Mouse (Mus musculus) kidney, adult 18-20 months (tissue): ENCODE results near the gene Bglap2.
"Not testable (repeated sequence)": the region's sequence is repeated elsewhere in the genome, so short reads cannot be mapped to it uniquely, and the experiment has no call there.

Experiments used
- DNase-seq: peaks from one replicate; pipeline ENCODE4 v3.0.0; 2021

Gene Bglap2

DNA sequence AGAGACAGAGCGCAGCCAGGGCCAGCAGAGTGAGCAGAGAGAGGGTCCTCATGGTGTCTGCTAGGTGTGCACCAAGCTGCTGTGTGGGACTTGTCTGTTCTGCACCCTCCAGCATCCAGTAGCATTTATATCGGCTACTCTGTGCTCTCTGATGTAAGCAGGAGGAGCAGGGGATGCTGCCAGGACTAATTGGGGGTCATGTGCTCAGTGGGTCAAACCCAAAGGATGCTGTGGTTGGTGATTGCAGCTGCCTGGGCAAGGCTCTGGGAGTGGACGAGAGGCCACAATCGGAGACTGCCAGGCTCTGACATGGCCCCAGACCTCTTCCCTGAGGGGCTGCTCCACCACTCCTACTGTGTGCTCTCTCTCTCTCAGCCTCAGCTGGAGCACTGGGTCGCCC is at the start of gene Bglap2:
Gene Bglap2 (minus strand): TSS at position 101 of the 400 bp plus-strand sequence.
- not testable (repeated sequence) for DNase-seq

DNA sequence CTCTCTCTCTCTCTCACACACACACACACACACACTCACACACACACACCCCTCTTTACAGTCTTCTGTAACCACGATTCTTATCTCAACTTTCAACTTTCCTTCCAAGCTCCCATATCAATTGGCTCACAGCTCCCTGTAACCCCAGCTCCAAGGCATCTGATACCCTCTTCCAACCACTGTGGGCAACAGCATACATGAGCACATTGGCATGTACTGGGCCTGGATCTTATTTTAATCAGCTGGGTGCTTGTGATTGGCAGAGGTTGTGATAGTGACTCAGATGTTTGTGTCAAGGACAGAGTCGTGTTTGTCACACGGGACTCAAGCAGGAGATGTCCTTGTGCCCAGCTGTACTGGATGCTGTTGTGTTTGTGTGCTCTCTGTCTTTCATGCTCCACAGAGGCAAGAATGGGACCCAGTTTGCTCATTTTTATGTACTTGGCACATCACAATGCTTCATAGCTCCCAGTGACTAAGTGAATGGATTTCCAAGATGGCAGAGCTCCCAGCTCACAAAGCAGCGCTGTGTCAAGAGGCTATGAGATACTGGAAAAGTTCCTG is 48.9 kb upstream of the Bglap2 start:
- DNase-seq: no peak

DNA sequence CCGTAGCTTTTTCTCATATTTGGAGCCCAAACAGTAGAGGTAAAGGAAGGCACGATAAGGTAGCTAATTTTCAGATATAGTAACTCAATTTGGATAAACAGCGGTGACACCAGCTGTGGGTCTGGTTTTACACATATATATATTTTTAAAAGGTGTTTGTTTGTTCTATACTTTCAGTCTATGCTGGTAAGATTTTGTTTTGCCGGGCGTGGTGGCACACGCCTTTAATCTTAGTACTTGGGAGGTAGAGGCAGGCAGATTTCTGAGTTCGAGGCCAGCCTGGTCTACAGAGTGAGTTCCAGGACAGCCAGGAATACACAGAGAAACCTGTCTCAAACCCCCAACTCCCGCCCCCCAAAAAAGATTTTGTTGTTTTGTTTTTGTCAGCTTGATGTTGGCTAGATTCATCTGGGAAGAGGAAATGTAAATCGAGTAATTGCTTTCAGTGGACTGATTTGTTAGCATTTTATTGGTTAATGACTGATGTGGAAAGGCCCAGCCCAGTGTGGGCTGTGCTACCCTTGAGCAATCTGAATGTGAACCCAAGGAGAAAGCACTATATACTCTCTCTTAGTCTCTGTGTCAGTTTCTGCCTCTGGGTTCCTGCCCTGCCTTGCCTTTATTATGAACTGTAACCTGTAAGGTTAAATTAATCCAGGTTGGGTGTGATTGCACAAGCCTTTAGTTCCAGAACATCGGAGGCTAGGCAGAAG is 47.4 kb upstream of the Bglap2 start:
- no peak for DNase-seq

DNA sequence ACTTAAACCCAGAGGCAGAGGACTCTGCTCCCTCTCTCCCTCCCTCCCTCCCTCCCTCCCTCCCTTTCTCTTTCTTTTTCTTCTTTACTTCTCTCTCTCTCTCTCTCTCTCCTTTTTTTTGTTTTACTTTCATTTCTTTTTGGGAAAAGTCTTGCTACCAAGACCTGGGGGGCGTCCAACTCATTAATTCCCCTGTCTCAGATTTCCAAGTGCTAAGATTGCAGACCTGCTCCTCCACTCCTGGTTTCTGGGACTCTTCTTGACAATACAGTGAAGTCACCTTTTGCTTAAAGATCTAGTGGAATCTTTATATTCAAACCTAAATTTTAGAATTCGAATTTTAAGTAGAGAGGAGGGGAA is 46.8 kb upstream of the Bglap2 start:
- DNase-seq: no peak

DNA sequence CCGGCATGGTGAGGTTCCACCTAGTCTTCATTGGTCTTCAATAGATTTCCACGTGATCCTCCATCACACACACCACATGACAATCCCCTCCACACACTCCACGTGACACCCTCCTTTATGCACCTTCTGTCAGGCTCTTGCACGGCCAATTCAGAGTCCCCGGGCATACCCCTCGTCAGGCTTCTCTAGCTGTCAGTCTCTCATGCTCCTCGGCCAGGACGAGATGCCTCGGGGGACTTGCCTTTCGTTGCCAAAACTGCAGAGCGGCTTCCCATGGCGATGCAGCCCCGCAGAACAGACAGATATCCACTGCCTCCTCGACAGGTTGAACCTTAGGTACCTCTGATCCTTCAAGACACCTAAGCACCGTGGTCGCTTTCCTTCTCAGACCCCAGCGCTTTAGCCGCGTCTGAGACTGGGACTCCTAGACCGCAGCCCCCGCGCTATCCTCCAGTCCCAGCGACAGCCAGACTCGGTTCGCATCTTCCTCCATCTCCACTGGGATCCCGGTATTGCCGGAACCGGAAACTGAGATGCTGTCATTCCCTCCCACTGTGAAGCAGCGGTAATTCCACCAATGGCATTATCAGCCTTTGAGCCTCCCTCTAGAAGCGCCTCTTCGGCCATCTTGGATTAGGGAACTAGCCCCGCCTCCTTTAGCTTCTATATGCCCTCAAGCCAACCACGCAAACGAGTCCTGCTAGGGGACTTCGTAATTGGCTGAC is 46.3 kb upstream of the Bglap2 start, which contains the start of gene Slc25a44:
Gene Slc25a44 (minus strand): TSS at position 535 of the 725 bp plus-strand sequence.
- peak; percentile 96 for DNase-seq

DNA sequence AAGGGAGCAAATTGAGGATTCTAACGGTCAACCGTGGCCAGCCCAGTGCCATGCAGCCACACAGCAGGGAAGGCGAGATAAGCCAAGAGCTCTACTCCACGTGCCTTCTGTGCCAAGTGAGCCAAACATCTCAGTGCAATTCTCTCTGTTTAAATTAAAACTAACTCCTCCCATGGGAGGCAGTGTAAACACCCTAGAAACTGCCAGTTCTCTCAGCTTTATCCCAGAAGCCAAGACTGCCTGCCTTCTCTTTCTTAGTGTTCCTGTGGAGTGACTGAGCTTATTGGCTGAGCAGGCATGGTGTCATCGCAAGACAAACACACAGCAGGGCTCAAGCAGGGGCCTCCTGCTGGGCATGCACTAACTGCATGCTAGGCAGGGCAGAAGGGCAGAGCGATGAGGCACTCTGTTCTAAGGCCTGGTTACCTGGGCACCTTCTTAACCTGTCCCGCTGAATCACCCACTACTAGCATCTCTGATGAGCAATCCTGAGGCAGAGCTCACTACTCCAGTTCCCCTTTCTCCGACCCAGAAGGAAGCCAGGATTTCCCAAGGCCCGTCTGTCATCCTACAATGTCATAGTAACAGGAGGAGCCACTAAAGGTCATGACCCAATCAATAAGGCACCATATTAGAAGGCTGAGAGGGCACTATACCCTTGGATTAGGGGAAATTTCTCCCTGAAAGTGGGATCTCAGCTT is 43.7 kb upstream of the Bglap2 start:
- DNase-seq: peak; percentile 55

DNA sequence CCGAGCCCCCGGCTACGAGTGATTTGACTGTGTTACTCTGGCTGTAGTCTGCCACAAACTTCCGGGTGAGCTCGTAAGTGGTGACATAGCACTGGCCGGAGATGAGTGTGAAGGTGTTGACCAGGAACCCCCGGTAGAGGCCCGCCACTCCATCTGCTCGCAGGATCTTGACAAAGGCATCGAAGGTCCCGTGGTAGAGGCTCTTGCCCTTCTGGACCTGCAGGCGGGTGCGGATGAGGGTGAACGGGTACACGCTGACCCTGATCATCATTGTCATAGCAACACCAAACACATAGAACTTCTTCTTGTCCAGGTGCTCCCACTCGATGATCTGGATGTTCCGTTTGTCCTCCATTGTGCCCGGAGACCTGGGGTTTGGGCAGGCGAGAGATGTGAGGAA is 42.3 kb upstream of the Bglap2 start:
- no peak for DNase-seq

DNA sequence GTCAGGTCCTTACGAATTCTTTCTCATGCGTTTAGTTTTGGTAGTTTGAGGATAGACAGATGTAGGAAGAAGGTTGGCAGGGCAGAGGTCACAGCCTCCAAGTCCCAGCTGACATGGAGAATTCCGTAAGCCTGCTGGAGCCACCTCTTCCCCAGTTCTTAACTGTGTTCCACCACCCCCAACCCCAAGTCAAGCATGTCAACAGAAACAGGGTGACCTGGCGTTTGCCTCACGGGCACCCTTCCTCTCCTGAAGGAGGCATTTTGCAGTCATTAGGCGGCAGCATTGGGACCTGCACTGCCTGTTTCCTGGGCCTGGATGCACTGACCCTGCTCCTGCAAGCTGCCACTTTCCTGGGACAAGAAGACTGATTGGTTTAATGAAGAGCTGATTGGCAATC is 39.5 kb upstream of the Bglap2 start:
- DNase-seq: no peak

DNA sequence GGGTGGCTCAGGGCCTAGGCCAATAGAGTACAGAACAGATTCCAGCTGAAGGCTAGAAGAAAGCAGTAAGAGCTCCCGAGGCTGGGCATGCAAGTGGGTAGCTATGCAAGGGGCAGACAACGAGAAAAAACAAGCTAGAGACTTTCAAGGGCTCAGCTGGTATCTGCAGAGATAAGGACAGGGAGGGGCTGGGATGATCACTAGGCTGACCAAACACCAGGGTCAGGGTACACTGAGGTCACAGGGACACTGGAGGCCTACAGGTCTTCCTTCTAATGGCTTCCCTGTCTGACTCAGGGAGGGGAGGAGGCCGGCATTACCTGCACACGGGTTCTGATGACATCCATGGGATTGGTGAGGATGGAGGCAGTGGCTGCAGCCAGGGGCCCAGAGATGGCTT is 37.2 kb upstream of the Bglap2 start:
- no peak for DNase-seq

DNA sequence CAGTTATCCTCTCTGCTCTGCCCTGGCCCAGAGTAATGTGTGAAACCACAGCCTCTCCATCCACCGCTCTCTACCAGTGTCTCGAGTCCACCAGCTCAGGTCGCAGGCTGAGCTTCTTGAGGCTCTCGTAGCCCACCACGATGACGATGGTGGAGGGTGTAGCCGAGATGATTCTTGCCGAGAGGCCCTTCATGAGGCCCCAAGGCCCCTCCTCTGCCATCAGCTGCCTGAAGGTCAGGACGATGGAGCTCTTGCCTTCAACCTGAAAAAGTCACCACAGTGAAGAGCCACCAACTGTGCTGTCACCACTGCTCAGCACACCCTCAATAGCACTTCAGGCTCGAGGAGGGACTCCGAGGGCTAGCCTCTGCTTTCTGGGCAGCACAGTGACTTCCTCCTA is 34.1 kb upstream of the Bglap2 start:
- DNase-seq: no peak

DNA sequence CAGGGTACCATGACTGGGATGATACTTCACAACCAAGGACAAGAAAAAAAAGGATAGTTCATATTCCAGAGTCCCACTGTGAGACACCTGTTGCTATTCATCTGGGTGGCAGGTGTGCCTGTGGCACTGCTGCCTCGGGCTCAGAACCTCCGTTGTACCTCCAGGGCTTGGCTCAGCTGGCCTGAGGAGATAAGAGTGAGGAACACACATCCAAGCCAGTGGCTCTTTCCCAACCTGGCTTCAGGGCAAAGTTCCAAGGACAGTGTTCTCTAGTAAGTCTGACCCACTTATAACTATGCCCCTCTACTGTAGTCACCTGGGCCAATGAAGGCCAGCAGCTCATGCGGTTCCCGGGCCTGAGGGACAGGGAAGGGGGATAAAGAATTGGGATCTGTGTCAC is 33.2 kb upstream of the Bglap2 start:
- DNase-seq: no peak

DNA sequence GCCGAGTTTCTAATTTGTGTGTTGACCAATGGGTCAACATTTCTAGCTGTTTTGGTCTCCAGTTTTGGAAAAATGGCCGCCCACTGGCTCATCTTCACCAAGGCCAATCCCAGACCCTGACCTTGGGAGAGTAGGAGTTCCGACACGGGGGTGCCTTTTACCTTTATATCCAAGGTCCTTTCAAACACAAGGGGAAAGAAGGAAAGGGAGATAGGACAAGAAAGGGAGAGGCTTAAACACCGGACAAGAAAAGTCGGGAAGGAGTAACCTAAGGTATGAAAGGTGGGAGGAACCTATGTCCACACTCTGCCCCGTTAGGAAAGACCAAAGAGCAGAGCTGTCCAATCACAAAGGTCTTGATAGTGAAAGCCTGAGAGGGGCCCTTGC is 32.1 kb upstream of the Bglap2 start:
- DNase-seq: no peak

DNA sequence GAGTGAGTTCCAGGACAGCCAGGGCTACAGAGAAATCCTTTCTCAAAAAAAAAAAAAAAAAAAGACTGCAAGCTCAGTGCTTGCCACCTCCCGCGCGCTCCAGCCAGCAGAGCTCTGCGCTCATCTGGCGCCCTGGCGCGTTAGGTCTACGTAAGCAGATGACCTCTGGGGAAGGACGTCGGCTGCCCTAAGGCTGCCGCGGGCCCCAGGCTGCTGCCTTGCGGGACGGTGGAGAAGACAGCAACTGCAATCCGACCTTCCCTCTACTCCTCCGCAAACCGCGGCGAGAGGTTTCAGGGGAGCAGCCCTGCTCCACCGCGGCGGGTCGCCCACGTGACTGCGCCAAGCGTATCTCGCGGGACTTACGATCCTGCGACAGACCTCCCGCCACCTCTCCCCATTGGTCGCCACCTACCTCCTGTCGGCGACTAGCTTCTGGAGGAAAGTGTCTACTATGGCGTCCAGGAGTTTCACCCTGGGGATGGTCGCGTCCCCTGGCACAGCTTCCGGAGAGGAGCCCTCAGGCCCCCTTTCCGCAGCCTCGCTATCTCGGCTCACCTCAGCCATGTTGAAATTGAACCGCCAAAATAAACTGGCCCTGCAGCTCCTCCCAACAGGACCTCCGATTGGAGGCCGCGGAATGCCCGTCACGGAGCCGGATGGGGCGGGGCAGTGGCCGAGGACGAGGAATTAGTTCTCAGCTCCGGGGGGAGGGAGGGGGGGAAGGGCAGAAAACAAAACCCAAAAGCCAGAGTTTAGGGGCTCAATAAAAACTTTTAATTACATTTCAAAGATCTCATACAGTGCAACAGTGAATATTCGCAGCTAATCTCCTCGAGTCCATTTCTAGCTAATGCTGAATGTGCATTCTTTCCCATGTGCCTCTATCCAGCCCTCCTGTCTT is 31.5 kb upstream of the Bglap2 start, which contains the start of gene Pmf1:
Gene Pmf1 (minus strand): TSS at position 591 of the 904 bp plus-strand sequence.
- peak; percentile 95 for DNase-seq

DNA sequence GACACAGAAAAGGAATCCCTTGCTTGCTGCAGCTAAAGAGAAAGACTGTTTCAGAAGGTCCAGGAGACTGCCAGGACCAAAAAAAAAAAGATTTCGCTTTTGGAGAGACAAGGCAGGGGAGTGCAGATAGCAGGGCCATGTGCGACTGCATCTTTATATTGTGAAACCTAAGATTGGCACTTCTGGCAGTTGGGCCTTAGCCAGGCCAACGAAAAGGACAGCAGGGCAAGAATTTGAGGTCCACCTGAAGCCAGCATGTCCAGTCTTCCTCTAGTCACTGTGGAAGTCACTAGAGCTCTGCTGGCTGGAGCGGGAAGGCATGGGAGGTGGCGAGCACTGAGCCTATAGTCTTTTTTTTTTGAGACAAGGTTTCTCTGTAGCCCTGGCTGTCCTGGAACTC is 30.5 kb upstream of the Bglap2 start:
- no peak for DNase-seq

DNA sequence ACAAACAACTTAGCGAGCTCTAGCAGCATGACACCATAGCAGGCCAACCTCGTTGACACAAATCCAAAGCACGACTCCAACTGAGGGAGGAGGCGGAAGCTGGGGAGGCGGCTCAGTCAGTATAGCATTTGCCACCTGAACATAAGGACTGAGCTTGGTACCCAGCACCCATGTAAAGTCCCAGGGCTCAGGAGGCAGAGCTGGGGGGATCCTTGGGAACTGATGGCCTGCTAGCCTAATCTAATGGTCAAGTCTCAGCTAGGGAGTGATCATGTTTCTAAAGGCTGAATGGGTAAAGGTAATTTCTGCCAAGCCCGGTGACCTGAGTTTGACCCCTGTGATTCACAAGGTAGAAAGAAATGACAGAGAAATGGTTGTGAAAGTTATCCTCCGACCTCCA is 29.0 kb upstream of the Bglap2 start:
- DNase-seq: no peak

DNA sequence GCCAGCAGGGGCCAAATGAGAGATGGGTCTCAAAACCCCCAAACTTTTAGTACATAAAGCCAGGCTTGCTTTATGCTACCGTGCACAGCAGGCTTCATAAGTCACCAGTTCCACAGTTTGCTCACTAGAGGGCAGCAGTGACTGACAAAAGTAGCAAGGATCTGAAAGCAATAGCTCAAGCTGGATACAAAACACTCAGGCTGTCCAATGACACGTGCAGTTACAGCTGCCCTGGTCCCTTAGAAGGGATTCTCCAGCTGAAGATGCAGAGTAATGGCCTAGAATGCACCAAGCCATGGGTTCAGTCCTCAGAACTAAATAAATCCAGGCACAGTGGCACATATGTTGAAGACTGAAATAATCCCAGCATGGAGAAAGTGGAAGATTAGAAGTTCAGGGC is 28.6 kb upstream of the Bglap2 start:
- DNase-seq: peak; percentile 67

DNA sequence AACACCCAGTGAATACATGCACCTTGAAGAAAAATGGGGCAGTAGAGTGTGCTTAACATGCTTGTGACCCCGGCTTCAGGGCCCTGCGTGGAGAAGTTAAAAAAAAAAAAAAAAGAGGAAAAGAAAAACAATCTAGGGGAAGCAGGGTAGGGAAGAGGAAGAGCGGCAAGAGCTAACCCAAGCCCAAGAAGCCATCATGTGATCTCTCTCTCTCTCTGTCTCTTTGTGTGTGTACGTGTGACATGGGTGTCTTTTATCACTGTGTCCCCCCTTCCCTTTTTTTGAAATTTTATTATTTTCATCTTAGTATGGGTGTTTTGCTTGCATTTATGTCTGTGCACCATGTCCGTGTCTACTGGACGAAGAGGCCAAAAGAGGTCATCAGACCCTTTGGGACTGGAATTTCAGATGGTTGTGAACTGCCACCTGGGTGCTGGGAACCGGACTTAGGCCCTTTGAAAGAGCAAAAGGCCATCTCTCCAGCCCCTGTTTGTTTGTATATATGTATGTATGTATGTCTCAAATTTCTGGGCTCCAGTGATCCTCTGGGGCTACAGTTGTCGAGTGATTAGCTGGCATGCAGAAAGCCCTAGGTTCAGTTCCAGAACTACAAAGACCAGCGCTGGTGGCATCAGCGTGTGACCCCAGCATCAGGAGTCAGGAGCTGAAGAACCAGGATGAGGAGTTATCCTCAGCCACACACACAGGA is 25.2 kb upstream of the Bglap2 start:
- DNase-seq: no peak

DNA sequence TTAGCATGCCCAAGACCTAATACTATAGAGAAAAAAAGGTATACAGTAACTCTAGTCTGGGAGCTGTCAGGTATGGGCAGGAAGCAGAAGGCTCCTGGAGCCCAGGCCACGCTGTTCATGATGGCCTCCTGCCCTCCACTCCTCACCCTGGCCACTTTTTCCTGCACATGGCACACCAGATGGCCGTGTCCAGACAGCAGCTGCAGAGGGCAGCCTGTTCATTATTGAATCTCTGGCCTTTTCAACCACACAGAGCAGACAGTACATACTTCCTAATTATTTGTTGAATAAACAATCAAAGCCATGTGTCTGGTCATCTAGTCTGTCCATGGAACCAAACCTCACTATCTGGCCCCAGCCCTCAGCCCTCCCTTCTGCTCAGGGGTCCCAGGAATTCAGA is 20.2 kb upstream of the Bglap2 start:
- DNase-seq: no peak

DNA sequence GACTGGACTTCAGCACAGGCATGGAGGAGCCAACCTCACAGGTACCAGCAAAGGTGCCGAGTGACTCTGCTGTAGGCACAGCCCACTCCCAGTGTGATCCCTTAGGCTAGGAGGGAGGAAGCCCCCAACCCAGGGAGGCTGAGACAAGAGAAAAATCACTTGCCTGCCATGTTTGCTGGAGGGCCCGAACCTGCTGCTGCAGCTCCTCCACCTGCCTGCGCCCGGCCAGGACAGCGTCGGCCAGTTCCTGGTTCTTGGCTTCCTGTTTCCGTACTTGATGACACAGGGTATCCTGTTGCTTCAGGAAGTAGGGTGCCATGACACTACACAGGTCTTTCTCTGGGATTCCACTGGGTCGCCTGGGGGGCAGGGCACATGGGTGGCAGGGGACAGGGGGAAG is 17.2 kb upstream of the Bglap2 start:
- no peak for DNase-seq

DNA sequence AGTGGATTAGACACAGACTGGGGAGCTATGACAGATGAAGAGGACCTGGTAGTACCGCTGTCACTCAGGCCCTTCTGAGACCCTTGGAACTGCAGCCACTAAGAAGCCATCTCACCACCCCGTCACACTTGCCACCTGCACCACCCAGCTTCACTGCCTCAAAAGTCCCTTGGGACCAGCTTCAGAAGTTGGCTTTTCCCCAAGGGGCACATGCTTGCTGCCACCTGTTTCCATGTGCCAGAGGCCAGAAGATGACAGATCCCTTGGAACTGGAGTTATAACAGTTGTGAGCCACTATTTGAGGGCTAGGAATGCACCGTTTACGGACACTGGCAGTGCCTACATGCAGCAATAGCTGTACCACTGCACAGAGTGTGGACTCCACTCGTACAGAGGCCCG is 16.8 kb upstream of the Bglap2 start:
- DNase-seq: no peak

DNA sequence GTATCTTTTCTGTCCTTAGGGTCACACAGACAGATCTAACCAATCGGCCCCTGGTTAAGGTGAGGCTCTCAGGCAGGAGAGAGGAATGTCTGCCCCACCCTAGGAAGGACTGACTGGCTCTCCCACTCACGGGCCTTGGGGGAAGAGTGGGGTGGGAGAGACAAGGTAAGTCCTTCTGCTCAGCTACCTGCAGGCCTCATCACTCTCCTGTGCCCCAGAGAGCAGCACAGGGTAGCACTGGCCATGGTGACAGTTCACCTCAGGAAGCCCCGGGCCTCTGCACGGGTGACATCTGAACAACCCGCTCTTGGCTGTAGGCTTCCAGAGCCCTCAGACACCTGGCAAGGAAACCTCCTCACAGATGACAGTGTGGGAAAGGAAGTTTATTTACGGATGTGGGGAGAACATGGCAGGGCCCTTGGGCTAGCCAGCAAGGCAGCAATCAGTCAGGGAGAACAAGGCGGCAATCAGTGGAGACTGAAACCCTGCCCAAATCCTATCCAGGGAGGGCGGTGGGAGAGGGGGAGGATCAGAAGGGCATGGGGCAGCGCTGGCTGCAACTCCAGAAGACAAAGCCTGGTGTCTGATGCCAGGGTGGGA is 15.4 kb upstream of the Bglap2 start:
- DNase-seq: no peak
